Mouse (Mus musculus) liver, embryonic 13.5 days (tissue): ENCODE measurements around the gene Zbtb24. TPM values are rescaled to one million over a fixed set of nuclear protein-coding genes. Genes with fewer than 3 reads are reported as not detected.
A peak's percentile ranks its signal among the peaks of the same experiment; 100 is the strongest.

Experiments used
- ATAC-seq: fragments of 200-750 bp; cut with Nextera tagmentation; 2 replicates; pipeline ENCODE4 v1.8.0; 2017; ENCODE audit warnings: low read depth, mild to moderate bottlenecking, moderate number of reproducible peaks, moderate library complexity
- DNase-seq: peaks from one replicate; pipeline ENCODE4 v3.0.0; 2022
- H3K27ac ChIP-seq: fragments of 300-500 bp; sonication (generic); 2 replicates; pipeline ENCODE4 v1.5.1; 2015; ENCODE audit warnings: moderate library complexity, mild to moderate bottlenecking, inconsistent platforms
- H3K27me3 ChIP-seq: fragments of 300-500 bp; sonication (generic); 2 replicates; pipeline ENCODE4 v1.6.1; 2015; ENCODE audit warnings: mild to moderate bottlenecking, inconsistent platforms
- H3K36me3 ChIP-seq: fragments of 300-500 bp; sonication (generic); 2 replicates; pipeline ENCODE4 v1.6.1; 2015; ENCODE audit warnings: mild to moderate bottlenecking, inconsistent platforms
- H3K4me1 ChIP-seq: fragments of 300-500 bp; sonication (generic); replicated peaks from 2 replicates; pipeline ENCODE4 v1.6.1; 2015; ENCODE audit warnings: inconsistent platforms
- H3K4me2 ChIP-seq: fragments of 300-500 bp; sonication (generic); 2 replicates; pipeline ENCODE4 v1.6.1; 2015; ENCODE audit warnings: inconsistent platforms, mild to moderate bottlenecking, moderate library complexity
- H3K4me3 ChIP-seq: fragments of 300-500 bp; sonication (generic); replicated peaks from 2 replicates; pipeline ENCODE4 v1.5.1; 2015; ENCODE audit warnings: mild to moderate bottlenecking, inconsistent platforms
- H3K9ac ChIP-seq: fragments of 300-500 bp; sonication (generic); 2 replicates; pipeline ENCODE4 v1.6.1; 2015; ENCODE audit warnings: mild to moderate bottlenecking, inconsistent platforms
- H3K9me3 ChIP-seq: fragments of 300-500 bp; sonication (generic); replicated peaks from 2 replicates; pipeline ENCODE4 v1.6.1; 2016; ENCODE audit warnings: inconsistent platforms
- WGBS: fragments of 180-500 bp; shearing (Covaris S2); methylation state at CpG from one replicate; pipeline ENCODE4 v1.1.7; 2015; ENCODE audit not compliant: insufficient replicate concordance; 5-methylcytosine and 5-hydroxymethylcytosine counted together
- polyA plus RNA-seq: library from polyadenylated mRNA; unstranded; fragments of >200 nt; fragmentation: Nextera tagmentation; extraction: Ambion mirVana; gene quantifications from 2 replicates; pipeline ENCODE4 v1.2.1, GENCODE M21; 2015

The Zbtb24 gene
- polyA plus RNA-seq, 1 experiment from 2014 or later, result 5.2 TPM

GRCm38 (mm10) chr10:41467325-41467724 lies 17.1 kb downstream of the Zbtb24 start:
- Histone ChIP-seq H3K9me3 (no peaks in the 10 kb centered on the region), H3K27ac (no peak overlapping the region), H3K27me3 (no peaks in the 10 kb centered on the region), H3K9ac (no peak overlapping the region), H3K4me3 (no peak overlapping the region), H3K4me1 (peaks cover 4% of the 10 kb centered on the region), H3K36me3 (peaks cover 18% of the 10 kb centered on the region), H3K4me2 (no peak overlapping the region)
- ATAC-seq (no peak), DNase-seq (no peak)
- WGBS, result 70% methylated on average over 6 of the region's 6 CpGs

- no peaks in the 10 kb centered on the region for H3K9me3 ChIP-seq
- no peaks in the 10 kb centered on the region for H3K27me3 ChIP-seq
- H3K4me3 ChIP-seq, result no peak overlapping the region
- no peak overlapping the region for H3K9ac ChIP-seq
- H3K27ac ChIP-seq, result no peak overlapping the region
- no peak overlapping the region for H3K4me2 ChIP-seq
- no peaks in the 10 kb centered on the region for H3K36me3 ChIP-seq
- ATAC-seq, result no peak
- no peak for DNase-seq
- 70% methylated on average over 3 of the region's 3 CpGs for WGBS
- H3K4me1 ChIP-seq, result peaks cover 37% of the 10 kb centered on the region
Observed at GRCm38 (mm10) chr10:41470693-41471092, 20.5 kb downstream of the Zbtb24 start.

- Histone ChIP-seq H3K36me3 (no peaks in the 10 kb centered on the region), H3K4me2 (no peak overlapping the region), H3K27me3 (0 out of 2 replicates have a peak, but pooled peaks cover 5% of the 10 kb centered on the region), H3K4me3 (no peak overlapping the region), H3K4me1 (peaks cover 56% of the 10 kb centered on the region), H3K9me3 (no peaks in the 10 kb centered on the region), H3K9ac (no peak overlapping the region), H3K27ac (no peak overlapping the region)
- DNase-seq, result no peak
- no peak for ATAC-seq
Observed at GRCm38 (mm10) chr10:41472534-41472933, 22.4 kb downstream of the Zbtb24 start.

- 0 out of 2 replicates have a peak, but pooled peaks cover 5% of the 10 kb centered on the region for H3K27me3 ChIP-seq
- ATAC-seq (no peak), DNase-seq (no peak)
- H3K27ac ChIP-seq, result no peak overlapping the region
- H3K9me3 ChIP-seq, result no peaks in the 10 kb centered on the region
- H3K4me3 ChIP-seq, result no peak overlapping the region
- peaks cover 60% of the 10 kb centered on the region for H3K4me1 ChIP-seq
- 48% methylated on average over 5 of the region's 5 CpGs for WGBS
- H3K4me2 ChIP-seq, result no peak overlapping the region
- H3K36me3 ChIP-seq, result no peaks in the 10 kb centered on the region
- no peak overlapping the region for H3K9ac ChIP-seq
Observed at GRCm38 (mm10) chr10:41472962-41473481, 22.8 kb downstream of the Zbtb24 start.

- Histone ChIP-seq H3K4me3 (no peak overlapping the region), H3K4me2 (no peak overlapping the region), H3K4me1 (peaks cover 68% of the 10 kb centered on the region), H3K9ac (0 out of 2 replicates have a peak overlapping the region, but pooled peaks have one; percentile 36), H3K27ac (peak overlapping the region; percentile 47; the same call in 1 of the 2 replicates), H3K27me3 (0 out of 2 replicates have a peak, but pooled peaks cover 5% of the 10 kb centered on the region), H3K9me3 (no peaks in the 10 kb centered on the region), H3K36me3 (no peaks in the 10 kb centered on the region)
- DNase-seq, result peak; percentile 27
- WGBS, result 17% methylated on average over 6 of the region's 6 CpGs
- ATAC-seq, result 0 out of 2 replicates have a peak, but pooled peaks have one; percentile 21
Observed at GRCm38 (mm10) chr10:41473782-41474468, 23.7 kb downstream of the Zbtb24 start.

GRCm38 (mm10) chr10:41474981-41475391 lies 24.8 kb downstream of the Zbtb24 start:
- Histone ChIP-seq H3K27me3 (0 out of 2 replicates have a peak, but pooled peaks cover 5% of the 10 kb centered on the region), H3K36me3 (no peaks in the 10 kb centered on the region), H3K9ac (no peak overlapping the region), H3K4me2 (peak overlapping the region; percentile 1), H3K4me3 (no peak overlapping the region), H3K9me3 (no peaks in the 10 kb centered on the region), H3K27ac (peak overlapping the region; percentile 84), H3K4me1 (peaks cover 70% of the 10 kb centered on the region)
- ATAC-seq, result no peak
- no peak for DNase-seq
- WGBS, result 70% methylated on average over 1 of the region's 1 CpGs

GRCm38 (mm10) chr10:41476171-41477017 lies 26.2 kb downstream of the Zbtb24 start, which contains the start of gene Mical1:
Gene Mical1, plus strand, starts transcription at chr10:41476314.
- Histone ChIP-seq H3K4me1 (peaks cover 84% of the 10 kb centered on the region), H3K27me3 (0 out of 2 replicates have a peak, but pooled peaks cover 5% of the 10 kb centered on the region), H3K27ac (peak within 1 kb of the TSS; percentile 84), H3K4me2 (peak within 1 kb of the TSS; percentile 98), H3K9me3 (no peaks in the 10 kb centered on the region), H3K36me3 (no peaks in the 10 kb centered on the region), H3K9ac (peak within 1 kb of the TSS; percentile 74), H3K4me3 (peak within 1 kb of the TSS; percentile 68)
- ATAC-seq (peak; percentile 83), DNase-seq (peak; percentile 71)
- WGBS, result 0% methylated on average over 35 of the region's 35 CpGs

GRCm38 (mm10) chr10:41477018-41477277 lies 26.8 kb downstream of the Zbtb24 start:
- peak overlapping the region; percentile 68 for H3K4me3 ChIP-seq
- H3K9ac ChIP-seq, result peak overlapping the region; percentile 74
- H3K36me3 ChIP-seq, result no peaks in the 10 kb centered on the region
- H3K9me3 ChIP-seq, result no peaks in the 10 kb centered on the region
- H3K27me3 ChIP-seq, result 0 out of 2 replicates have a peak, but pooled peaks cover 5% of the 10 kb centered on the region
- ATAC-seq (no peak), DNase-seq (no peak)
- under 1% methylated on average over 9 of the region's 9 CpGs for WGBS
- H3K27ac ChIP-seq, result peak overlapping the region; percentile 84; the same call in 1 of the 2 replicates
- peak overlapping the region; percentile 98 for H3K4me2 ChIP-seq
- H3K4me1 ChIP-seq, result peaks cover 89% of the 10 kb centered on the region

GRCm38 (mm10) chr10:41477278-41478181 lies 27.3 kb downstream of the Zbtb24 start:
- Histone ChIP-seq H3K4me1 (peaks cover 85% of the 10 kb centered on the region), H3K36me3 (no peaks in the 10 kb centered on the region), H3K27ac (peak overlapping the region; percentile 84; the same call in 1 of the 2 replicates), H3K4me3 (peak overlapping the region; percentile 68), H3K9ac (peak overlapping the region; percentile 74), H3K4me2 (peak overlapping the region; percentile 98), H3K9me3 (no peaks in the 10 kb centered on the region), H3K27me3 (0 out of 2 replicates have a peak, but pooled peaks cover 5% of the 10 kb centered on the region)
- DNase-seq, result peak; percentile 51
- peak; percentile 45 for ATAC-seq
- WGBS, result 4% methylated on average over 20 of the region's 20 CpGs

GRCm38 (mm10) chr10:41479961-41480360 lies 29.8 kb downstream of the Zbtb24 start:
- H3K36me3 ChIP-seq, result peaks cover 11% of the 10 kb centered on the region

More at GRCm38 (mm10) chr10:41479961-41480360, 29.8 kb downstream of the Zbtb24 start:
- 0 out of 2 replicates have a peak, but pooled peaks cover 5% of the 10 kb centered on the region for H3K27me3 ChIP-seq
- 69% methylated on average over 3 of the region's 3 CpGs for WGBS
- no peak overlapping the region for H3K4me3 ChIP-seq
- H3K4me2 ChIP-seq, result no peak overlapping the region
- peaks cover 60% of the 10 kb centered on the region for H3K4me1 ChIP-seq
- H3K27ac ChIP-seq, result no peak overlapping the region
- no peak for ATAC-seq
- H3K9me3 ChIP-seq, result no peaks in the 10 kb centered on the region
- no peak overlapping the region for H3K9ac ChIP-seq
- no peak for DNase-seq
